Mouse (Mus musculus) lung, postnatal 25 days (tissue): ENCODE results near the gene Tcf7l1.
A peak's percentile ranks its signal among the peaks of the same experiment; 100 is the strongest.

Experiments
- DNase-seq: peaks from one replicate; pipeline ENCODE4 v3.0.0; 2022; ENCODE audit warnings: low spot score

The Tcf7l1 gene

GRCm38 (mm10) chr6:72745781-72746180 is 43.3 kb downstream of the Tcf7l1 start:
- DNase-seq: no peak

- DNase-seq: no peak
Observed at GRCm38 (mm10) chr6:72744144-72744800, 44.8 kb downstream of the Tcf7l1 start.

GRCm38 (mm10) chr6:72743624-72744041 is 45.4 kb downstream of the Tcf7l1 start:
- DNase-seq: no peak

GRCm38 (mm10) chr6:72742331-72742730 is 46.7 kb downstream of the Tcf7l1 start:
- peak; percentile 34 for DNase-seq

GRCm38 (mm10) chr6:72740596-72741421 is 48.2 kb downstream of the Tcf7l1 start:
- DNase-seq: peak; percentile 83

GRCm38 (mm10) chr6:72736872-72737271 is 52.2 kb downstream of the Tcf7l1 start:
- DNase-seq: peak; percentile 78

- no peak for DNase-seq
Observed at GRCm38 (mm10) chr6:72735206-72735605, 53.8 kb downstream of the Tcf7l1 start.

GRCm38 (mm10) chr6:72733375-72733774 is 55.7 kb downstream of the Tcf7l1 start:
- DNase-seq: no peak

GRCm38 (mm10) chr6:72732109-72732508 is 56.9 kb downstream of the Tcf7l1 start:
- DNase-seq: no peak

- no peak for DNase-seq
Observed at GRCm38 (mm10) chr6:72730560-72730849, 58.5 kb downstream of the Tcf7l1 start.

- DNase-seq: no peak
Observed at GRCm38 (mm10) chr6:72729831-72730559, 59.1 kb downstream of the Tcf7l1 start.

GRCm38 (mm10) chr6:72727826-72728225 is 61.2 kb downstream of the Tcf7l1 start:
- no peak for DNase-seq

GRCm38 (mm10) chr6:72724494-72725180 is 64.4 kb downstream of the Tcf7l1 start:
- no peak for DNase-seq

- DNase-seq: no peak
Observed at GRCm38 (mm10) chr6:72723731-72724385, 65.2 kb downstream of the Tcf7l1 start.

- DNase-seq: no peak
Observed at GRCm38 (mm10) chr6:72723143-72723542, 65.9 kb downstream of the Tcf7l1 start.

- DNase-seq: no peak
Observed at GRCm38 (mm10) chr6:72720852-72721251, 68.2 kb downstream of the Tcf7l1 start.

- DNase-seq: no peak
Observed at GRCm38 (mm10) chr6:72714726-72715125, 74.3 kb downstream of the Tcf7l1 start.

- no peak for DNase-seq
Observed at GRCm38 (mm10) chr6:72714250-72714649, 74.8 kb downstream of the Tcf7l1 start.

GRCm38 (mm10) chr6:72711508-72712081 is 77.5 kb downstream of the Tcf7l1 start:
- DNase-seq: no peak

- no peak for DNase-seq
Observed at GRCm38 (mm10) chr6:72710897-72711507, 78.1 kb downstream of the Tcf7l1 start.
